Mouse (Mus musculus): ENCODE measurements around the gene Il1rapl2.

Il1rapl2 gene
- long read RNA-seq, experiment 1, partial matches to known transcripts, result 0 of 1 reads
- long read RNA-seq, experiment 1, other reads (novel, unspliced or antisense), result 1 of 1 reads
- long read RNA-seq, experiment 2, result 0 reads

DNA sequence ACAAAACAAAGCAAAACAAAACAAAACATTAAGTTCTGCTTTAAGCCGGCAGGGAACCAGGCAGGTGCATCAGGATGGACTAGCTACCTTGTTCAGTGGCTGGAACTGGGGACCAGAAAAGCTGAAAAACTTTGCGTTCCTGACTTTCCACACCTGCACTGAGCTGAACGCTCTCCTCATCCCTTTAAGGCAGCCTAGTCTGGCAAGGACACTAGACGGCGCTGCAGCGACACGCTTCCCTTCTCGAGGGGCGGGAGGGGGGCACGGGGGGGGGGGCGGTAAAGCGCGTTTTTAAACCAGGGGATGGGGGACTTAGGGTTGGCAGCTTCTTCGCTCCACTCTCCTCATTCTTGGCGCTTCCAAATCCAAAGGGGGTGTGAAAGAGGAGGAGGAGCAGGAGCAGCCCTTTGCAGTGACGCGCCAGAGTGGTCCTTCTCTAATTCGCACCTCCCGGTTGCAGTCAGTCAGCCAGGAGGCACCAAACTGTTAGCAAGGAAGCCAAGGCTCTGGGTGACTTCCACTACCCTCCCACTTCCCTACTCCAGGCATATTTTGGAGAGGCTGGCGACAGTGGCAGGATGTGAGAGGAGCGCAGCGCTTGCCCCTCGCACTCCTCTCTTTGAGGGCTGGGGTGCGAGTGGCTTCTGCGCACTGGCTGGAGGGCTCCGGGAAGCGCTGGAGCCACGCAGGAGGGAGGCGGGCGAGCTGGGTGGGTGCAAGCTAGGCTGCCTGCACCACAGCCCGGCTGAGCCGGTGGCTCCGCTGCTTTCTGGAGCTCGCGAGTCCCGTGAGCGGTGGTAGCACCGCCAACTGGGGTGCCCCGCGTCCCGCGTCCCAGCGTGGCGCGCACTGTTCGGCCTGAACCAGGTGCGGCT is at the start of gene Il1rapl2:
Gene Il1rapl2 (plus strand): TSS at position 288 of the 875 bp plus-strand sequence.
- intact Hi-C loops (cut with DNase I), result no loop called here

DNA sequence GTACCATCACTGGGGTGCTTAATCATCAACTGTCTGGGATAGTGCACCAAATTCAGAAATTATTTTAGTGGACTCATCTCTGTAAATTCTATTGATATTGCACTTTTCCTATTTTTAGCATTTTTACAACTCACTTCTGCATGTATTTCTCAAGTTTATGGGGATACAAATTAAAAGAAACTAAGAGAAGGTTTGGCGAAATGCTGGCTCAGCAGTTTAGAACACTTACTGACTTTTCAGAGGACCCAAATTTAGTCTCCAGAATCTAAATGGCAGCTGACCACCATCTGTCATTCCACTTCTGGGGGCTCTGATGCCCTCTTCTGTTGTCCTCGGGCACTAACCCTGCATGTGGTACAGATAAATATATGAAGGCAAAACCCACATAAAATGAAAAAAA is 22.1 kb upstream of the Il1rapl2 start:
- intact Hi-C loops (cut with DNase I), result no loop called here

DNA sequence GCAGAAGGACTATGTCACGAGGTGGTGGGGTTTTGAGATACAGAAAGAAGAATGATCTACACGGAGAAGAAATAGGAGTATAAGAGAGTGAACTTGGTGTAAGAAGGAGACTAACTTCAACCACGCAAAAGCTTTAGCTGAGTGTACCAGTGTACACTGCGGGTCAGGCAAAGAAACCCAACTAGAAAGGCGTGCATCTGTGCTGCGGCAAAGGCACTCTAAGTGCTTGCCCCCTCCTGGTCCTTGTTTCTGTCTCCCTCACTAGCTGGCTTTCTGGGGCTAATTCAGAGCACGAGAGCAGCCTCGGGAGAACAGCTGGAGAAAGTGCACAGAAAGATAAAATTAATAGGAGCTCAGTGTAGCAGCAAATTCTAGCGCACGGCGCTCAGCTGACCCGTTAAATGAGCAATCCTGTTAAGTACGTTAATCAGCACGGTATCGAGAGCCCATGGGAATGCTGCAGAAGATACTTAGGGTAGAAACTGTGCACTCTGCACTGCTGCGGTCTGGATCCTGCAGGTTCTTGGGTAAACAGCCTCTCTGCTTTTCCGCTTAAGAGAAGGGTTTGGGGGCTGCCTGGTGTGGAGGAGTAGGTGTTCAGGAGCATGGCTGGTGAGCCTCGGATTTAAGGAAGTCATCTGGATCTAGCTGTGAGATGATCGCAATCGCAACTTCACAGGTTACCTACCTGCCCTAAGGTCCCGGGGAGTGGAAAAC is 778 bp upstream of the Il1rapl2 start:
- intact Hi-C loops (cut with DNase I), result no loop called here

DNA sequence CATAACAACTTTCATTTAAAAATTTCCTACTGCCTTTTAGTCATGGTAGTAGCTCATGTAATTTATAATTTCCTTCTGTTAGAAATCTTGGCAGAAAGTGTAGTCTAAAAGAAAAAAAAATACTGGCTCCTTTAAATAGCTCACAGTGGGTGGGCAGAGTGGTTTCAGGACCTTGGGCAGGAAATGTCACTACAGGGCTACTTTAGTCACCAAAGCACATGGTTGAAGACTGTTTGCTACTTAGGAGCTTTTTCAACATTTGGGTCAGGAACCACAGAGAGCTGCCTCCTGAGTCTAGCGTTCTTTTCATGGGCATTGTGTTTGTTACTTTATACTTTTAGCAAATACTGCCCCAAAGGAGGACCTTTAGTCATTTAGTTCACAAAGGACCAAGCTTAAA is 12.2 kb downstream of the Il1rapl2 start:
- intact Hi-C loops (cut with DNase I), result no loop called here

DNA sequence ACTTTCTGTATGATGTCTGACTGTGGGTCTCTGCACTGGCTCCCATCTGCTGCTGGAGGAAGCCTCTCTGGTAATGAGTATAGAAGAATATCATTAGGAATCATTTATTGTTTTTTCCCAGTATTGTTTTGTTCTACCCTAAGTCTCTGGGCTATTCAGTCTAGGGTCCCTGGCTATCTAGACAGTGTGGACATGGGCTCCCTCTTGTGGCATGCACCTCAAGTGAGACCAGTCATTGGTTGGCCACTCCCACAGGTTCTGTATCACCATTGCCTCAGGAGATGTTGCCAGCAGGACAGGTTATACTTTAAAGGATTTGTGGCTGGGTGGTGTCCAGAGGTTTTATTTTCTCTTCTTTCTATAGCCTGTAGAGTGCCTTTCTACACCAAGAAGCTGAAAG is 50.3 kb downstream of the Il1rapl2 start:
- intact Hi-C loops (cut with DNase I), result no loop called here

DNA sequence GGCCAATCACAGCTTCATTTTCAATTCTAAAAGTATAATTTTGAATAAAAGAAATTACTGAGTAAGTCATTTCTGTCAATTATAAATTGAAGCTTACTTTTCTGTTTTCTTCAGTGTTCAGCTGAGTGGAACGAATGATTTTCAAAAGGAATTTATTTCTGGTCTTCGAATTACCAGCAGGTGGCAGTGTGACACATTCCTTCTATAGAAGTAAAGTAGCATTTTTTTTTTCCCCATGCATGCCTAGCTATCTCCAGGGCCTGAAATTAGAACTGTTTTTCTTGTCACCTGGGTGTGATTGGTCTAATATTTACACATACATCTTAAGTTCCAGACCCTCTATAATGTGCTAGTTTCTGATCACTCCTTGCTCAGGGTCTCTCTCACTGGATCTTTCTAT is 96.6 kb downstream of the Il1rapl2 start:
- intact Hi-C loops (cut with DNase I), result loop anchor here (10.0 kb wide), 1 partner anchor 508 kb away; no protein-coding TSS in a partner anchor

DNA sequence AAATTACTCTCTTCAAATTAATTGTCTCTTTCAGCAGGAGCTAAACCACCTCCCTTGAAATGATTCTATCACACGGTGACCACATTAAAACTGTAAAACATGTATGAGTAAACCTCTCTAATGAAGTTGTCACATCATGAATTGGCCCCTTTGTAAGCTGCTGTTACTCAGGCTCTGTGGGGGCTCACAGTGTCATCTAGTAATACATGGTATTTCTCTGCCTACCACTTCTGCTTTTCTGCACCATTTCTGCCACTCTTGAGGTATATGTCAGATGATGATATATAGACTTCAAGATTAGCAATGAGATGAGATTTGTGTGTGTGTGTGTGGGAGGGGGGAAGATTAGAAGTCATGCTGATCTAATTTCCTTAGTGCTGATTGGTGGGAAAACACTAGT is 117.6 kb downstream of the Il1rapl2 start:
- intact Hi-C loops (cut with DNase I), result no loop called here

DNA sequence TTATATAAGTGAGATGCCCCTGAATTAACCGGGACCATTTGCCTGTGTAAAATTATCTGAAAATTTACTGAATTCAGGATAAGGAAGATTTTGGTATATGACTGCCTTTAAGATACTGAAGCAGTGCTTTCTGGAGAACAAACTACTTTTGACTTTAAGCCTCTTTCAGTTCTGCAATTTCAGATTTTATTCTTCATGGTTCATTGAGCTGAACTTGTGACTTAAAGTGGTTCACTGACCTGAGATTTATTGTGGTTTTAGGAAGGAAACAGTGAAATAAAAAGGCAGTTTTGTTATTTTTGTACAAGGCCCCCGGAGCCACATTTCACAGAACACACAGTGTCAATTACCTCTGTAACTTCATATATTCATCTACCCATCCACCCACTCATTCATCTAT is 129.6 kb downstream of the Il1rapl2 start:
- intact Hi-C loops (cut with DNase I), result no loop called here

DNA sequence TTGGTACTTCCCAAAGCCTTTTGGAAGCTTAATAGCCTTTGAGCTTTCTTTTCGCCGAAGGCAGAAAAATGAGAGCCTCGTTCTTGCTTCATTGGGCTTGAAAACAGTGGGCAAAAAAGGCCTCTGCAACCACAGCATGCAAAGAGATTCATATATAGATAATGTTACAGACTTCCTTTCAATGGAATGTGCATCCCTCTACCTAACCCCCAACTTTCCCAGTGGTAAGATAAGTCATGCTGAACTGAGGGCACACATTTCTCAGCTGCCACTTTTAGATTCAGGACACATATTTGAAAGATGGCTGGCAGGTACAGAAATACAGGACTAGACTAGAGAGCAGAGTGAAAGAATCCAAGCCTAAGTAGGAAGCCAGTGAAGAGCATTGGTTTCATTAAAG is 185.1 kb downstream of the Il1rapl2 start:
- intact Hi-C loops (cut with DNase I), result no loop called here

DNA sequence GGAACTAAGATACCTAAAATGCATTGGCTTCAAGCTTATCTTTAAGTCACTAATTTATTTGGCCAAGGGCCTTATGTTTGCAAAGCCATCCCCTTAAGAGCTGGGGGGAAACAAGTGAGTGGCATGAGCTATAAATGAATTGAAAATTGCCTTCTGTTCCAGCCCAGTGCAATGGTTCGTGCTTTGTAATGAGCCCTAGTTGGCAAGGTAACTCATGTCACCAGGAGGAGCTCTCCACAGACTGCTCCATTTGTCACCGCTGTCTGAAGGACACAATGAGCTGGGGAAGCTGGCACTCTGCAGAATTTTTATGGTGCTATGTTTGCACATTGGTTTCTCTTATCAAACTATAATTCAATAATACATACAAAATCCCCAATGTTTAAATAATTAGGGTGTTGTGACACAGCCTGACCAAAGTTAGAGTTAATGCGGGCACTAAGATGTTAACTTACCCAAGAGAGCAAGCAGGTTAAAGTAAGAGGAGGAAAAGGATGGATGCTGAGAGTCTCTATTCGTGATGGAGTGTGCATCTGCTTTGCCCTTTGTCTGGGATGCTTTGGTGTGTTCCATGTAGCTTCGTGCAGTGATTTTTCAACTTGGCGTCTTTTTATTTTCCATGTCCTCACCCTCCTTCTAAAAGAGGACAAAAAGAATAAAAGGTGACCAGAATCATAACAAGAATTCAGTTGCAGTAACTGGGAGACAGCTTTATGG is 235.2 kb downstream of the Il1rapl2 start:
- intact Hi-C loops (cut with DNase I), result no loop called here

DNA sequence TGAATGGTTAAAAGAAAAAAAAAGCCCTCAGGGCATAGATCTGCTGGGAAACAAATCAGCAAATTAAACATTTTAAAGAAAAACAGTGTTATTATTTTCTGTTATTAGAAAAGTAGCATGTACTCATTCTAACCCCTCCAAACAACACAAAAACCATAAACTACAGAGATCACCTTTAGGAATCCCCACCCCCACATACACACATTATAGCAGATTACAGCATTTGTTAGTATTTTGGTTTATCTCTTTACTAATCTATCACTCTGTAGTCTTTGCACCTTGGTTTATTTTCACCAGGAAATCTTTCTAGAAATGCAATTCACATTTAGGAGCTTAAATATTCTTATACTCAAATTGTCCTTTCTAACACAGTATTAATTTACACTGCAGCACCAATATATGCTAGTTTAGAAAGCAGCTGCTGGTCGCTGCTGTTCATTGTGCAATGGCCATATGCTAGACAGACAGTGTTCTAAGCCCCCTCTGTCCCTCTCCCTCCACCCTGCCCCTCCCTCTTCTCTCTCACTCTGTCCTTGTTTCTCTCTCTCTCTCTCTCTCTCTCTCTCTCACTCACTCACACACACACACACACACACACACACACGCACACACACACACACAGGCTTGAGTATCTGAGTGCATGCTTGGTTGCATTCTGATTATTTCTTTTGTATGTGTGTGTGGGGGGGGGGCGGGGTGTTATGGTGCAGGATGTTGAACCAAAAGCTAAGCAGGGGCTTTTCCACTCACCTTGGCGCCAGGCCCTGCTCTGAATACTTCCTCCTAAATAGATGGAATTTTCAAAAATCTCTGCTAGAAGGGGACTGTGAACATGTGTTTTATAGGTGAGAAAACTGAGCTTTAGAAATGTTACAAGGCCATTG is 236.1 kb downstream of the Il1rapl2 start:
- intact Hi-C loops (cut with DNase I), result no loop called here

DNA sequence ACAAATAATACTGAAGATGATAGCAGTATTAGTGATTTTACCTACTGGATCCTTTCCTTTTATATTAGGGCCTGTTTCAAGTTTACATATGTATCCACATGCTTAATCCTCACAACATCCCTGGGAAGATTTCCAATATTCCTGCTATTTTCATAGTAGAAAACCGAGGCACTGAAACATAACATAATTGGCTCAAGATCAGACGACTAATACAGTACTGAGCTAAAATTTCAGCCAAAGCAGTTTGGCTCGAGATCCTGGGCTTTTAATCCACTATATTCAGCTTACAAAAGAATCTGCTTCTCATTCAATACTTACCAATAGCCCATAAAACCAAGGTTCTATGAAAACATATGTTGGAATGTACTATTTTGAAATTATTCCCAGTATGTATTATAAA is 239.1 kb downstream of the Il1rapl2 start:
- intact Hi-C loops (cut with DNase I), result no loop called here

DNA sequence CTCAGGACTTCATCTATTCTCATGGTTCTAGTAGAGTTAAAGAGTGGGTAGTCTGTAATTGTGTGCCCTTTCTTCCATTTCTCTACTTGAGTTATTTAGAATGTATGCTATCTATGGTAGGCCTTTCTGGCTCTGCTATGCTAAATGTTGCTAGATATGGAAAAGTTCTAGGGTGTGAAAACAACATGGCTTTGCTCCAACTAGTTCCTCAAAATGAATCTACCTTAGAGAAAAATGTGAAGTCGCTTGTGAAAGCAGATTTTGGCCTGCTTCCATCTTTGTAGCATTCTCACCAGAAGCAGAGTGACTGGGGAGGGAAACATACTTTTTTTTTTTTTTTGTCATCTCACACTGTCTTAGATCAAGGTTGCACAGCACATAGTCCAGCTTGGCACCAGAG is 241.7 kb downstream of the Il1rapl2 start:
- intact Hi-C loops (cut with DNase I), result no loop called here

DNA sequence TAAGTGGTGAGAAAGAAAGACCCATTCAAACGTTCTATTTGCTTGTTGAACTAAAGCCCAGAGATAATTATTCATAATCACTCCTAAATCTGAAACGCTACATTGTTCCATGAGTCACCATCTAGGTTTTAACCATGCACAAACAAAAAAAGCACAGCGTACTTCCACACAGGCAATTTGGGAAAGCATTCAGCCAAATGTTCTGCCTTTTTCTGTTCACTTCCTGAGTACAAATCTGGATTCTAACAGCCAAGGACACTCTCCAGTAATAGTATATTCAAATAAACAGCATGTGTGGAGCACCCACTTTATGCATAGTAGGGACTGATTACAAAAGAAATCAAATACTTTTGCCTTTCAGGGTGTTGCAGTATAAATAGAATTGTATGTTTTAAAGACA is 278.5 kb downstream of the Il1rapl2 start:
- intact Hi-C loops (cut with DNase I), result no loop called here

DNA sequence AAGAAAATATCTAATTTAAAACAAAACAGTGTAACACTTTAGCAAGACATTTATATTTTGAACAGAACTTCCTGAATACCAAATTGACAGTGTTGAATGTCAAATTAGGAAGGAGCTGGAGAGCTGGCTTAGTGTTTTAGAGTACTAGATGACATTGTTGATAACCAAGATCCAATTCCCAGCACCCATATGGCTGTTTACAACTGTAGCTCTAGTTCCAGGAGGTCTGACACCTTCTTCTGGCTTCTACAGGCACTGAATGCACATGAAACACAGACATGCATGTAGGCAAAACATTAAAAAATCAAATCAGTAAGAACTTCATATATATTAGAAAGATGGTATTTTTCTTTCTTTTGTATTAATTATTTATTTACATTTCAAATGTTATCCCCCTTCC is 353.1 kb downstream of the Il1rapl2 start:
- intact Hi-C loops (cut with DNase I), result no loop called here

DNA sequence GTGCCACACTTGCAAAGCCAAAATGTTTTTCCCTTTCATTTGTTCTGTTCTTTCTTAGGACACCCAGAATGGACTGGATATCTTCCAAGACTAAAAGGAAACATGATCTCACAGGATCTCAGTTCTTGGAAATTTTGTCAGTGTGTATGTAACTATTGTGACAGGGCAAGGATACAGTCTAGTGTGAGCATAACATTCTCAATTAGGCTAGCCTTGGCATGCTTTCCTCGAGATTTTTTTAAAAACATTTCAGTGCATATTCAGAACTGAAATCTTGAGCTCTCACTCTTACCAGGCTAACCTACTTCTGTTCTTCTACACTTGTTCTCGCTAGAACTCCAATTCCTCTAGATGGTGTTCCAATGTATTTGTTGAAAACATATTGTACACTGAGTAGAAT is 356.4 kb downstream of the Il1rapl2 start:
- intact Hi-C loops (cut with DNase I), result no loop called here

DNA sequence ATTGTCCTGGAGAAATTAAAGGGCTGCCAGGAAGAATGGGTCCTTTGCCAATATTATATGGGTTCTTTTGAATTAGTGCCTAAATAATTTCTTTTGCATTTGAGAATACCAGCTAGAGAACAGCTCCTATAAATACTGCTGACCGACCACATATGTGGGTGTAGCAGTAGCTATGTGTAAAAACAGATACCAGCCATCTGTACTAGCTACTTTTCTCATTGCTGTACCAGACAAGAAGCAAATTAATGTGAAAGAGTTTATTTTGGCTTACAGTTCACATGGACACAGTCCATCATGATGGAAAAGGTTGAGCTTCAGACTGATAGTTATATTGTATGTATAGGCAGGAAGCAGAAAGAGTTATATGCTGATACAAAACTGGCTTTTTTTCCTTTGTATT is 377.3 kb downstream of the Il1rapl2 start:
- intact Hi-C loops (cut with DNase I), result no loop called here

DNA sequence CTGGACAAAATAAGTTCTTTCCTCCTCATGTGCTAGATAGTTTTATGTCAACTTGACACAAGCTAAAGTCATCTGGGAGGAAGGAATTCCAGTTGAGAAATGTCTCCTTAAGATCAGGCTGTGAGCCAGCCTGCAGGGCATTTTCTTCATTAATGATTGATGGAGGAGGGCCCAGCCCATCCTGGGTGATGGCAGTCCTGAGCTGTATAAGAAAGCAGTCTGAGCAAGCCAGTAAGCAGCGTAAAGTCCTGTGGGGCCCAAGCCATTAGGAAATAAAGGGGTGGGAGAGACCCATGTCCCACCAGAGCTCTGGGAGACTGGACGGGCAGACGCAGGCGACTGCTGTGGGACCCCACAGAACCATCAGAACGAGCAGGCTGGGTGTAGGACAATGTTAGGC is 400.9 kb downstream of the Il1rapl2 start:
- intact Hi-C loops (cut with DNase I), result no loop called here

DNA sequence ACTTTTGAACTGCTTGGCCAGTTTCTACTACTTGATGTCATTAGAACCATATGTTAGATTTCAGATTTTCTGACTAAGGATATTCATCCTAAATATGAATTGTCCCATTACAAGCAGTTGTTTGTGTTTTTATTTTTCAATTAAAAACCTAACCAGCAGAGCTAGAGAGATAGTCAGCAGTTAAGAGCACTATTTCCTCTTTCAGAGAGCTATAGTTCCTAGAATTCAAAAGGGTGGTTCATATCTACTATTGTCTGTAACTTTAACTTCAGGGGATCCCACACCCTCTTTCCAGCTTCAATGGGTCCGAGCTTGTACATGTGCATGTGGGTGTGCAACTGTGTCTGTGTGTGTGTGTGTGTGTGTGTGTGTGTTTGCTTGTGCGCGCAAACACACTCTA is 472.7 kb downstream of the Il1rapl2 start:
- intact Hi-C loops (cut with DNase I), result no loop called here

DNA sequence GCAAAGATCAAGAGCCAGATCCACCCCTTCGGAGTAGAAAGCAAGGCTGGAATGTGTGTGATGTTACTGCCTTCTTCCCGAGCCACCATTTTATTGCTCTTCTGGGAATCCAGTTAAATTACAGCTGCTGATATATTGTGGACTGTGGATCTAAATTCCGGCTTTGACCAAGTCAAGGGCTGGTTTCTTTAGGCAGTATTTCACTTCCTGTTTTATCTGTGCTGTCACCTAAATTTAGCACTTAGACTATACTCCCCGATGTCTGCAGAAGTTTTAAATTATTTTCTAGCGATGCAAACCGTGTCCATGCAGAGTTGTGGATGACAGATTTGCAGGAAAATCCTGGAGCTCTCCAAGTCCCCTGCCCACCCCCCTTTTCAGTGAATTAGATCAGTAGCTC is 533.5 kb downstream of the Il1rapl2 start:
- intact Hi-C loops (cut with DNase I), result no loop called here

DNA sequence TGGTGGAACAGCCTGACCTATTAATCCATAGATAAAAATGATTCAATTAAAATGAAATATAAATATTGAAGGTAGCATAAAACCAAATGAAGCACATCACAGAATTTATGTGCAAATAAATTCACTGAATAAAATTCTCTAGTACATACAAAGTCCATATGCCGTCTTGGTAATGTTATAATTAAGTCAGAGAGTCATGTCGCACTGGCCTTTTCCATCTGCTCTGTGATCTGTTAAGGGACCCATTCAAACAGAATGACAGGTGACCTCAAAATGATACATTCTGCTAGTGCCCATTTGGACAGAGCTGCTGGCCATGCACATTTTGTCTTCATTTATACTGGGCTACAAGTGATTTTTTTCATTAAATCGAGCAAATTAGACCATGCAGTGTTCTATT is 534.3 kb downstream of the Il1rapl2 start:
- intact Hi-C loops (cut with DNase I), result no loop called here

Measured in adrenal gland (tissue).